Mouse (Mus musculus): ENCODE data around the gene Tmem9.

GRCm38 (mm10) chr1:136047894-136048293, 39.9 kb downstream of the Tmem9 start:
- TF ChIP-seq CTCF (IDR thresholded peaks at IDR 0.05; ENCODE audit: extremely low read depth, insufficient read length, insufficient replicate concordance, low read depth, low read length) = no peak
- no peak for TF ChIP-seq POLR2A (IDR thresholded peaks at IDR 0.05; ENCODE audit: low read depth, low read length)
